Mouse (Mus musculus) megakaryocyte progenitor cell, adult 5-6 weeks (primary cell): ENCODE results near the gene Vps37b. TPM values are rescaled to one million over a fixed set of nuclear protein-coding genes. Genes with fewer than 3 reads are reported as not detected.

Experiments used
- ATAC-seq: replicated peaks from 2 replicates; pipeline ENCODE4 v1.8.0; 2016; ENCODE audit warnings: mild to moderate bottlenecking, moderate TSS enrichment, inconsistent platforms; ENCODE audit not compliant: poor library complexity
- total RNA-seq, 2 experiments: library from RNA; stranded (forward) in 1 of 2; stranded (reverse) in 1 of 2; fragments of 157-497, 149-512 nt in 1 of 2; fragments of 200-1000 nt in 1 of 2; gene quantifications; 2 replicates each; pipeline versions ENCODE4 v1.2.3 to v1.2.4; 2015 to 2017

Vps37b gene
- total RNA-seq, 2 experiments from 2014 or later = 11.4 to 15.6 TPM

DNA sequence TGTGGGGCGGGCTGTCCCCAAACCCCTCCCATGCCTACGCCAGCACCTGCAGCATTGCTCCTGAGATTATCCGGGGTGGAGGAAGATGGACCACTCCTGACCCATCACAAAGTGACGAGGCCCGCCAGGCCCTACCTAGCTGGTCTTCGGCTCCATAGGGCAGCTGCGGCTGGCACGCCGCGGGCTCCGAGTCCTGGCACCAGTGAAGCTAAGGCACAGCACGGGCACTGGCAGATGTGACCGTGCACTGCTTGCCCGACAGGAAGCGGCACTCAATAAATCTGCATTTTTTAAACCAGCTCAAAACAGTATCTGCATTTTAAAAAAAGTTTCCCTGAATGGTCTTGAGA lies 26.9 kb downstream of the Vps37b start:
- no peak for ATAC-seq

GRCm38 (mm10) chr5:124004356-124005150 lies 27.5 kb downstream of the Vps37b start:
- ATAC-seq = no peak

DNA sequence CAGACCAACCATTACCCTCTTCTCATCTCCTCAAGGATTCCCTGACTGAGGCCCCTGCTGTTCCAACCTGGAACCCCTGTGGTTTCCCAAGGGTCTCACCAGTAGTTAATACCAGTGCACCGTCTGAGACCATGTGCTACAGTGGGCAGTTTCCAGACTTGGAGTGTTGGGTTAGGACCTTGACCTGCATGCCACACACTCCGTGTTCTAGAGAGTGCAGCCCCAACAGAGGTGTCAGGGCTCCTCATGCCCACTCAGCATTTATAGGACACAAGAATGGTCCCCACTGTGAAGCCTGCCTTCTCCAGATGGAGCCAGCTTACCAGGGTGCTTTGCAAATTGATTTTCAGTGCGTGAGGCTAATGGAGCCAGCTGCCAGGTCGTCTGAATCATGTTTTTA lies 28.7 kb downstream of the Vps37b start:
- no peak for ATAC-seq

DNA sequence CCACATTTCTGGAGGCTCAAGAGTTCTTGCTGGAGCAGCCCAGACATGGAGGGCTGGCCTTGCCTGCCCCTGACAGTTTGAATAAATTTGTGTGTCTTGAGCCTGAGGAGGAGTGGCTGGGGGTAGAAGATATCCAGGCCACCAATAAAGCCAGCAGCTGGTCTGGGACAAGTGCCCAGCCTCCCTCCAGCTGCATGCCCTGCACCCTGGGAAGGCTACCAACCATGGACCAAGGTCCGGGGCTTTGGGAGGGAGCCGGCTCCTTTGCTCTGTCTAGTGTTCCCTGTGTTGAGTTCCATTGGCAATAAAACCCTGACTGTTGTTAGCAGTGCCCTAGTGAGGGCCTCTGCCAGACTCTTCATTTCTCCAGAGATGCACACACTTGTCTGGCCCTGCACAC lies 29.2 kb downstream of the Vps37b start:
- no peak for ATAC-seq

DNA sequence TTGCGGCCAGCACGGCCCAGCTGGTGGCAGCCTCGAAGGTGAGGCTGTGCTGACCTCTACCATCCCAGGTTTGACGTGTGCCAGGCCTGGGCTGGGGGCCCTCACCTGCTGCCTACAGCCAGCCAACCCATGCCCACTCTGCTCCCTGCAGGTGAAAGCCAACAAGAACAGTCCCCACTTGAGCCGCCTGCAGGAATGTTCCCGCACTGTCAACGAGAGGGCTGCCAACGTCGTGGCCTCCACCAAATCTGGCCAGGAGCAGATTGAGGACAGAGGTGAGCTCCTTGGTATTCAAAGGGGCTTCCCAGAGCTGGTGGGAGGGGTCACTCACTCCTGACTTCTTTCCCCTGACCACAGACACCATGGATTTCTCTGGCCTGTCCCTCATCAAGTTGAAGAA lies 30.8 kb downstream of the Vps37b start:
- no peak for ATAC-seq

GRCm38 (mm10) chr5:124000824-124001223 lies 31.2 kb downstream of the Vps37b start:
- peak; percentile 81 for ATAC-seq

- ATAC-seq = no peak
Measured at GRCm38 (mm10) chr5:123998370-123998769, 33.7 kb downstream of the Vps37b start.

DNA sequence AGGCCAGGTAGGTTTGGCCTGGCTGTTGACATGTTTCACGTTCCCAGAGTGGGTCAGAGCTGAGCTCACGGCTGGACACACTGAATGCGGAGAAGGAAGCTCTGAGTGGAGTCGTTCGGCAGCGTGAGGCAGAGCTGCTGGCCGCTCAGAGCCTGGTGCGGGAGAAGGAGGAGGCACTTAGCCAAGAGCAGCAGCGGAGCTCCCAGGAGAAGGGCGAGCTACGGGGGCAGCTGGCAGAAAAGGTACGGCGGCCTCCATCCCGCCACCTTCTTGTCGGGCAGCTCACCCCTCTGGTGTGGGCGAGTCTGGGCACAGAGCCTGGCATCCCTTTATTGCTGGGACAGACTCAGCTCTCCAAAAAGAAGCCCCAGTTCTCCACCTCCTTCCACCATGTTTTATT lies 34.3 kb downstream of the Vps37b start:
- ATAC-seq = no peak

- ATAC-seq = no peak
Measured at GRCm38 (mm10) chr5:123997211-123997751, 34.8 kb downstream of the Vps37b start.

DNA sequence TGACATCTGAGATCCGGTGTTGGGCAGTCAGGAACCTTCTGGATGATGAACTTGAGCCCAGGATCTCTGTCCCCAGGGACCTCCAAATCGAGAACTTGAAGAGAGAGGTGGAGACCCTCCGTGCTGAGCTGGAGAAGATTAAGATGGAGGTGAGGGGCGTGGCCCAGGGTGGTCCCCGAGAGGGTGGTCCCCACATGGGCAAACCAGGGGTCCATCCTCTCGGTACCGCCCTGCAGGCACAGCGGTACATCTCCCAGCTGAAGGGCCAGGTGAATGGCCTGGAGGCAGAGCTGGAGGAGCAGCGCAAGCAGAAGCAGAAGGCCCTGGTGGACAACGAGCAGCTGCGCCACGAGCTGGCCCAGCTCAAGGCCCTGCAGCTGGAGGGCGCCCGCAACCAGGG lies 35.4 kb downstream of the Vps37b start:
- no peak for ATAC-seq

DNA sequence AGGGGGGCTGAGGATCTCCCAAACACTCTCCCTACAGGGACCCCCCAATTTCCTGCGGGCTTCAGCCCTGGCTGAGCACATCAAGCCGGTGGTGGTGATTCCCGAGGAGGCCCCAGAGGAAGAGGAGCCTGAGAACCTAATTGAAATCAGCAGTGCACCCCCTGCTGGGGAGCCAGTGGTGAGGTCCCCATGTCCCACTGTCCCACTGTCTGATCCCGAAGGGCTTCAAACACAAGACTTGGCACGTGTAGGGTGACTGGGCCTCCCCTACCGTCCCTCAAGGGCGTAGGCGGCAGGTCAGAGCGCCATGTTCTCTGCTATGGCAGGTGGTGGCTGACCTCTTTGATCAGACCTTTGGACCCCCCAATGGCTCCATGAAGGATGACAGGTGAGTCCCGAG lies 35.9 kb downstream of the Vps37b start:
- no peak for ATAC-seq

DNA sequence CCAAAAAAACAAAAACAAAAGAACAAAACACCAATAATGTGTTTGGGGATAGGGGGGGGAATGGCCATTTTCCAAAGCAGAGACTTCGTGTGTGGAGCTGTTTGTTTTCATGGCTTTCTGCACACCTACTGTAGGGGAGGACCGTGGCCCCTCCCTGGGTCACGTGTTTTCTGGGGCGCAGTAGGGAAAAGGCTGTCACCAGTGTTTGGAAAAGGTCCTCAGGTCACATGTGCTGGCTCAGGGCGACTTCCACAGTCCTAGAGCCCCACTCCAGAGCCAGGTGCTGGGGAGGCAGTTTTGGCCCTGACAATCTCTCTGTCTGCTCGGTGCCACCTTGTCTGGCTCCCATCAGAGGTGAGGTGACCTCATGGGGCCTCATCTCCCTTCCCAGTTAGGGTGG lies 36.7 kb downstream of the Vps37b start:
- no peak for ATAC-seq

GRCm38 (mm10) chr5:123994468-123994867 lies 37.6 kb downstream of the Vps37b start:
- no peak for ATAC-seq

DNA sequence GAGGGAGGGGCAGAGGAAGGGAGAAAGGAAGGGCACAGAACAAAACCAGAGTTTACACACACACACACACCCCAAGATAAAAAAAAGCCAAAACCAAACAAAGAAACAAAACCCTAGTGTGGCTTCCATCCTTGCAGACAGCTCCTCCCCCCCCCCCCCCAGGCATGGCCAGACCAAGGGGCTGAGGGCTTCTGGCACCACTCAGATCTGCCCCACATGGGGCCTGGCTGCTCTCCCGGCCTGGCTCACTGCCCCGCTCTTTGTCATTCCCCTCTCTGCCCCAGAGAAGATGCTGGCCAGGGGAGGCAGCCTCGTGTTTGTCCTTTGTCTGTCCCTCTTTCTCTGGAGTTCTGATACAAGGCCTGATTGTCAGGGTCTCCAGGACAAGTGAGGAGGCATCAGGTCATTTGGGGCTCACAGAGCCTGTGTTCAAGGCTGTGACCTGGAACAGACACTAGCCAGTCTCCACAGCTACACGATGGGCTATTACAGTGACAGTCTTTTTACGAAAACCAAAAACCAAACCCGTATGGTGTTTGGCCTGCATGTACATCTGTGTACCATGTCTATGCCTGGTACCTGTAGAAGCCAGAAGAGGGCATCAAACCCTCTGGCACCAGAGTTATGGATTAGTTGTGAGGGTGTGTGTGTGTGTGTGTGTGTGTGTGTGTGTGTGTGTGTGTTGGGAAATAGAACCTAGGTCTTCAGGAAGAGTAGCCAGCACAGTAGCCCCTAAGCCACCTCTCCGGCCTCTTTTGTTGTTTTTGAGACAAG lies 38.6 kb downstream of the Vps37b start:
- ATAC-seq = no peak

- ATAC-seq = peak; percentile 77
Measured at GRCm38 (mm10) chr5:123992794-123993193, 39.3 kb downstream of the Vps37b start.

GRCm38 (mm10) chr5:123992193-123992637 lies 39.9 kb downstream of the Vps37b start:
- ATAC-seq = peak; percentile 58

DNA sequence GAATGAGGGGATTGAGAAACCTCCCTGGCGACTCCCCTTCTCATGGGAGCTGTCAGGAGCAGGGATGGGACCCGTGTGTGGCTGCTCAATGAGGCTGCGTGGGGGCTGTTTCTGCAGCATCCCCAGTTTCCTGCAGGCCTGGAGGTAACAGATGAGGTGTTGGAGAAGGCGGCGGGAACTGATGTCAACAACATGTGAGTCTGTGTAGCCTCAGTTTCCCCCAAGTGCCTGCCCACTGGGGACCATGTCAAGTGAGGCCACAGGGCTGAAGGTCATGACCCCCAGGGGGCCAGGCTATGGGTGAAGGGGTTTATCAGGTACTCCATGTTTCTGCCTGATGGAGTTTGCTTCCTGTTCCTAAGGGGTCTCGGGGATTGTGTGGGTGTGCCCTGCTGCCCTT lies 40.7 kb downstream of the Vps37b start:
- no peak for ATAC-seq

DNA sequence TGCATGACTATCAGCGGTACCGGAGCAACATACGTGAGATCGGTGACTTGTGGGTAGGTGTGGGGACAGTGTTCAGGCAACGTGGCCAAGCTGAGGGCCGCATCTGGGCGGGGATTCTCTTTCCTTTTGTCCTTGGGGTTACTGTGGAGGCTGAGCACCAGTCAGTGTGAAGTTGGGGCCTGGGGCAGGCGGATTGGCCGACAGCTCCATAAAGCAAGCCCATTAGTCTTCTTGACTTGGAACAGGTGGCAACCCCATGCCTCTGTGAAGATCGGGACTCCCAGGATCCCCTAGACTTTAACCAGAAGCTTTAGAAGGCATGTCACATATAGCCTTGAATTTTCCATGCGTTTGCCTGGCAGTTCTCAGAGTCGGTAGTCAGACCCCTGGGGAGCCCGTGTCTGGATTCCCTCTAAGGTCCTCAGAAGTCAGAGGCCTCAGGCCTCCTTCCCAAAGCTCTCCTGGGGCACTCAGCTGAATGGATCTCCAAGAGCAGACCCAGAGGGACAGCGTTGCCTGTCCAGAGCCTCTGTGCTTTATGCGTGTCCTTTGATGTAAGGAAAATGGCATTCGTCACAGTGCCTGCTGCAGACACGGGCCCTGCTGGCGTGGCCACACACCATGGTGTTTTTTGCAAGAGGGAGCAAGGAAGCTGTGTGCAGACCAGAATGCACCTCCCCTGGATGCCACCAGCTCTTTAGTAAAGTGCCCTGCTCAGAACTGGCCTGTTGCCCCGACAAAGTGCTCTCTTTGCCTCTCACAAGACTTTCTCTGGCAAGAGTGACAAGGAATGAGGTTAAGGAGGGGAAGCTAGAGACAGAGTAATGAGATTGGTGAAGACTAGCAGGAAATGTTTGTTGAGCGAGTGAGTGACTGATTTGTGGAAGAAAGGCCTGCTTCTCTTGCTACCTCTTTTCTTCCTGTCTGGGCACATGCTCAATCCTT lies 41.9 kb downstream of the Vps37b start:
- ATAC-seq = no peak

GRCm38 (mm10) chr5:123987511-123987910 lies 44.6 kb downstream of the Vps37b start:
- ATAC-seq = no peak

GRCm38 (mm10) chr5:123986925-123987324 lies 45.1 kb downstream of the Vps37b start:
- no peak for ATAC-seq

DNA sequence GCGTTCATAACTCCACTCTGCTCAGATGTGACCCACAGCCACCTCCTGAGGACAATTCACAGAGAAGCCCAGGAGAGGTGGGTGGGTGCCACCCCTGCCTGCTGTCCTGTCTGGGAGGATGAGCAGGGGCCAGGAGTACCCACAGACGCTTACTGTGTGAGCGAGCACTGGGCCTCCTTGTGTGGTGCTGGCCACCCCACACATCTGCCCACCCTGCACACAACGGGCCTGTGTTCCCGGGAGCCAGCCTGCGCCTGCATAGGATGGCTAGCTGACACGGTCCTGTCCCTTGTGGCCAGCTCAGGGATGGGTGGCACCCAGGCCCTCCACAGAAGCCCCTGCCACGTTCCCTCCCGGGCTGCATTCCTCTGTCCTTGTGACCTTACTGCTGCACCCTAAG lies 46.6 kb downstream of the Vps37b start:
- ATAC-seq = no peak
